Mouse (Mus musculus) CH12.LX (cell line): ENCODE measurements around the gene Frmd4a. TPM values are rescaled to one million over a fixed set of nuclear protein-coding genes. Genes with fewer than 3 reads are reported as not detected.

Source experiments
- DNase-seq: peaks from one replicate; pipeline ENCODE4 v3.0.0-alpha.2; 2013; ENCODE audit errors: extremely low read depth
- H3K27ac ChIP-seq: 2 replicates; pipeline ENCODE4 v1.5.1; 2012; ENCODE audit warnings: low read depth, mild to moderate bottlenecking, control low read depth, moderate library complexity; ENCODE audit not compliant: insufficient read depth
- H3K27me3 ChIP-seq: replicated peaks from 2 replicates; pipeline ENCODE3; 2012; ENCODE audit warnings: inconsistent platforms
- H3K36me3 ChIP-seq, 2 experiments: replicated peaks in 1 of 2; 2 replicates each; pipeline versions ENCODE3 to v1.6.1; 2012; ENCODE audit warnings: inconsistent platforms in 1 of 2, low read length in 1 of 2, mild to moderate bottlenecking in 1 of 2, mixed read lengths in 1 of 2, moderate library complexity in 1 of 2; ENCODE audit not compliant: control insufficient read depth in 1 of 2, insufficient read depth in 1 of 2
- H3K4me1 ChIP-seq, 2 experiments: 2 replicates each; pipeline ENCODE4 v1.6.1; 2012; ENCODE audit warnings: inconsistent platforms in 1 of 2, moderate library complexity in 1 of 2; ENCODE audit not compliant: insufficient read depth in 2 of 2, control insufficient read depth in 1 of 2
- H3K4me2 ChIP-seq: 2 replicates; pipeline ENCODE4 v1.6.1; 2012; ENCODE audit warnings: low read depth, mild to moderate bottlenecking, control low read depth; ENCODE audit not compliant: poor library complexity, insufficient read depth, severe bottlenecking
- H3K4me3 ChIP-seq, 3 experiments: fragments of 150-350 bp in 1 of 3; sonication (generic) in 1 of 3; replicated peaks in 1 of 3; 2 replicates each; pipeline versions ENCODE3 to v1.5.1; 2011 to 2012; ENCODE audit warnings: low read depth in 2 of 3, low read length in 2 of 3, mild to moderate bottlenecking in 2 of 3, moderate library complexity in 2 of 3, control low read depth in 1 of 3, improper control_type of control experiment in 1 of 3, inconsistent platforms in 1 of 3, mixed read lengths in 1 of 3; ENCODE audit not compliant: poor library complexity in 1 of 3
- H3K79me2 ChIP-seq: replicated peaks from 2 replicates; pipeline ENCODE4 v1.6.1; 2012; ENCODE audit warnings: mild to moderate bottlenecking, moderate library complexity; ENCODE audit not compliant: control insufficient read depth, poor library complexity, insufficient read depth, severe bottlenecking; ENCODE audit errors: extremely low read depth
- H3K9ac ChIP-seq: 2 replicates; pipeline ENCODE4 v1.6.1; 2012; ENCODE audit warnings: low read depth, mild to moderate bottlenecking, control low read depth, moderate library complexity; ENCODE audit not compliant: insufficient read depth
- H3K9me3 ChIP-seq: replicated peaks from 2 replicates; pipeline ENCODE3; 2012; ENCODE audit warnings: low read length, inconsistent platforms, mixed read lengths
- CHD1 ChIP-seq: IDR thresholded peaks from 2 replicates; pipeline ENCODE4 v1.6.1; 2012; ENCODE audit warnings: low read depth, low read length, improper control_type of control experiment, inconsistent platforms
- CHD2 ChIP-seq: IDR thresholded peaks from 2 replicates; pipeline ENCODE4 v1.6.1; 2011; ENCODE audit warnings: low read length, improper control_type of control experiment
- ELF1 ChIP-seq: IDR thresholded peaks from 2 replicates; pipeline ENCODE4 v1.6.1; 2014; ENCODE audit warnings: low read depth, mild to moderate bottlenecking, inconsistent platforms, low read length, improper control_type of control experiment
- EP300 ChIP-seq: IDR thresholded peaks from 2 replicates; pipeline ENCODE4 v1.6.1; 2011; ENCODE audit warnings: low read length, improper control_type of control experiment
- ETS1 ChIP-seq: conservative IDR thresholded peaks from 2 replicates; pipeline ENCODE4 v1.6.1; 2012; ENCODE audit warnings: low read depth, mild to moderate bottlenecking, inconsistent platforms, low read length, improper control_type of control experiment, moderate library complexity
- JUN ChIP-seq: IDR thresholded peaks from 2 replicates; pipeline ENCODE4 v1.6.1; 2011; ENCODE audit warnings: low read depth, mild to moderate bottlenecking, low read length, improper control_type of control experiment, moderate library complexity; ENCODE audit not compliant: insufficient read depth
- JUND ChIP-seq: conservative IDR thresholded peaks from 2 replicates; pipeline ENCODE4 v1.6.1; 2011; ENCODE audit warnings: low read depth, low read length, improper control_type of control experiment
- KAT2A ChIP-seq: IDR thresholded peaks from 2 replicates; pipeline ENCODE4 v1.6.1; 2012; ENCODE audit warnings: low read length, improper control_type of control experiment, inconsistent platforms; ENCODE audit not compliant: insufficient replicate concordance
- MAFK ChIP-seq: IDR thresholded peaks from 2 replicates; pipeline ENCODE4 v1.6.1; 2011; ENCODE audit warnings: low read length, improper control_type of control experiment; ENCODE audit not compliant: insufficient replicate concordance
- MAX ChIP-seq: IDR thresholded peaks from 2 replicates; pipeline ENCODE4 v1.6.1; 2011; ENCODE audit warnings: low read length, improper control_type of control experiment
- MAZ ChIP-seq: IDR thresholded peaks from 2 replicates; pipeline ENCODE4 v1.6.1; 2012; ENCODE audit warnings: low read depth, mild to moderate bottlenecking, inconsistent platforms, low read length, improper control_type of control experiment, moderate library complexity
- MEF2A ChIP-seq: IDR thresholded peaks from 2 replicates; pipeline ENCODE4 v1.6.1; 2014; ENCODE audit warnings: low read depth, mild to moderate bottlenecking, inconsistent platforms, low read length, improper control_type of control experiment, borderline replicate concordance
- MXI1 ChIP-seq: IDR thresholded peaks from 2 replicates; pipeline ENCODE4 v1.6.1; 2011; ENCODE audit warnings: mild to moderate bottlenecking, low read depth, low read length, improper control_type of control experiment
- NELFE ChIP-seq: IDR thresholded peaks from 2 replicates; pipeline ENCODE4 v1.6.1; 2011; ENCODE audit warnings: low read depth, low read length, improper control_type of control experiment
- NRF1 ChIP-seq: IDR thresholded peaks from 2 replicates; pipeline ENCODE4 v1.6.1; 2014; ENCODE audit warnings: low read depth, mild to moderate bottlenecking, inconsistent platforms, low read length, improper control_type of control experiment, moderate library complexity
- POLR2AphosphoS2 ChIP-seq: IDR thresholded peaks from 2 replicates; pipeline ENCODE4 v1.6.1; 2011; ENCODE audit warnings: low read depth, low read length, improper control_type of control experiment
- RCOR1 ChIP-seq: conservative IDR thresholded peaks from 2 replicates; pipeline ENCODE4 v1.6.1; 2012; ENCODE audit warnings: low read depth, mild to moderate bottlenecking, inconsistent platforms, low read length, improper control_type of control experiment
- SMC3 ChIP-seq: IDR thresholded peaks from 2 replicates; pipeline ENCODE4 v1.6.1; 2011; ENCODE audit warnings: low read depth, low read length, improper control_type of control experiment
- USF1 ChIP-seq: IDR thresholded peaks from 2 replicates; pipeline ENCODE4 v1.6.1; 2014; ENCODE audit warnings: low read depth, mild to moderate bottlenecking, inconsistent platforms, low read length, improper control_type of control experiment
- ZMIZ1 ChIP-seq: IDR thresholded peaks from 2 replicates; pipeline ENCODE4 v1.6.1; 2012; ENCODE audit warnings: low read depth, mild to moderate bottlenecking, inconsistent platforms, low read length, improper control_type of control experiment
- ZNF384 ChIP-seq: IDR thresholded peaks from 2 replicates; pipeline ENCODE4 v1.6.1; 2012; ENCODE audit warnings: low read depth, low read length, improper control_type of control experiment, inconsistent platforms
- dilution Hi-C: fragments of 300-500 bp; cut with MboI; formaldehyde crosslinking; loops from 2 replicates; pipeline ENCODE4 v1.14.3; 2020; ENCODE audit warnings: low sequenced_read_pairs; ENCODE audit not compliant: extremely low pct_unique_long_range_greater_than_20kb, extremely low pct_ligation_motif_present
- in situ Hi-C: fragments of 300-500 bp; cut with MboI; formaldehyde crosslinking; loops from 3 replicates; pipeline ENCODE4 v1.14.3; 2019; ENCODE audit warnings: low sequenced_read_pairs, low pct_ligation_motif_present, low pct_unique_long_range_greater_than_20kb, mixed read lengths
- polyA plus RNA-seq: library from polyadenylated mRNA; unstranded; fragments of >175 nt; gene quantifications from 2 replicates; pipeline ENCODE4 v1.2.1, GENCODE M21; 2012; ENCODE audit warnings: low read depth; ENCODE audit not compliant: insufficient read length
- total RNA-seq, 2 experiments: library from RNA; depleted of rRNA; stranded (reverse); fragments of 300-350 nt in 1 of 2; fragments of >200 nt in 1 of 2; gene quantifications; 2 replicates each; pipeline ENCODE4 v1.2.3; 2012 to 2014

Frmd4a gene
- total and polyA plus RNA-seq, 3 experiments: 0.13 to 2.0 (median 0.32) TPM

DNA sequence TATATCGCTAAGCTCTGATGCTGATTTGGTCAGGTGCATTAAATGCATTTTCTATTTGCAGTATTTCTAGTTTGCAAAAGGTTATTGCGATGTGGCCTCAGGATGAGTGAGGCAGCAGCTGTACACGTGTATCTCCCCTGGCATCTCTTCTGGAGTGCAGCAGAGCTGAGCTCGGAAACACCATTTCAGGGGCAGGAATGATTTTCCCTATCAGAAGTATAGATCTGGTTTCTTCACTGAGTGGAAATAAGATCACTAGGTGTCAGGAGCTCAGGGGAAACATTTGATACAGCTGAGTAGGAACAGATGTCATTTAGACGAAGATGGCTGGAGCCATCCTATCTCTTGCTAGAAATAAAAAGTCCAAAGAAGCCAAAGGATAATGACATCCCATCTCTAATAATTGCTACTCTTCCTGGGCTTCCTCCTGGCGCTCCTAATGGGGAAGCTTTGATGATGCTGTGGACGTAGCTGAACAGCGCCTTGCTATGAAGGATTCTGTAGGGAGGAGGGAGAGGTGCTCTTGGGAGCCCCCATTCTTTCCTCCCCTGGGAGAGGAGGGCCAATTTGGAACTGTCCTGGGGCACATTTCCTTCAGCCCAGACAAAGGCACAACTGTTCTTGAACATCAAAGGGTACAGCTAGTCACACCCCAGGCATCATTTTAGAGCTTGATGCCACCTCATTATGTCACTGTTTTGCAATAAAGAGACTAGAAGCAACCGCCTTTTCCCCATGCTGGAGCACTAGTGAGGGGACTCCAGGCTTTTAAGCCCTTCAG, 102.4 kb downstream of the Frmd4a start:
- Histone ChIP-seq H3K4me1 (no peaks in the 10 kb centered on the region), H3K4me2 (no peak overlapping the region), H3K27ac (no peak overlapping the region), H3K9ac (no peak overlapping the region), H3K36me3 (no peaks in the 10 kb centered on the region), H3K79me2 (no peaks in the 10 kb centered on the region), H3K4me3 (no peak overlapping the region), H3K9me3 (no peaks in the 10 kb centered on the region), H3K27me3 (no peaks in the 10 kb centered on the region)
- dilution Hi-C loops (no loop called here), in situ Hi-C loops (no loop called here)
- DNase-seq: no peak
- TF ChIP-seq SMC3 (no peak), MAFK (no peak)

GRCm38 (mm10) chr2:4131216-4131615, 113.7 kb downstream of the Frmd4a start:
- dilution Hi-C loops: no loop called here
- no peak overlapping the region for H3K27ac ChIP-seq
- no peaks in the 10 kb centered on the region for H3K79me2 ChIP-seq
- in situ Hi-C loops: no loop called here
- DNase-seq: no peak
- TF ChIP-seq MAFK (no peak), KAT2A (no peak), ZMIZ1 (no peak), USF1 (no peak), ELF1 (no peak), NELFE (no peak)
- no peaks in the 10 kb centered on the region for H3K27me3 ChIP-seq
- H3K36me3 ChIP-seq: no peaks in the 10 kb centered on the region
- no peaks in the 10 kb centered on the region; a peak in 1 of 4 replicates for H3K4me1 ChIP-seq
- H3K4me3 ChIP-seq: no peak overlapping the region
- no peak overlapping the region for H3K4me2 ChIP-seq
- no peak overlapping the region for H3K9ac ChIP-seq
- H3K9me3 ChIP-seq: no peaks in the 10 kb centered on the region

GRCm38 (mm10) chr2:4137493-4137892, 120.0 kb downstream of the Frmd4a start:
- H3K4me3 ChIP-seq: no peak overlapping the region
- in situ Hi-C loops: no loop called here
- peaks cover 0 to 5% of the 10 kb centered on the region in 2 experiments; a peak in 2 of 4 replicates for H3K4me1 ChIP-seq
- no peaks in the 10 kb centered on the region for H3K79me2 ChIP-seq
- TF ChIP-seq MXI1 (no peak), POLR2AphosphoS2 (no peak), MAX (no peak), NRF1 (no peak), MEF2A (no peak), NELFE (no peak), ZMIZ1 (no peak), RCOR1 (no peak), JUND (no peak), ETS1 (no peak), CHD2 (no peak), MAZ (no peak), CHD1 (no peak), ZNF384 (no peak), JUN (no peak), USF1 (no peak), EP300 (no peak)
- TF ChIP-seq, all 38 proteins: peak for 0
- Histone ChIP-seq H3K27me3 (no peaks in the 10 kb centered on the region), H3K9me3 (no peaks in the 10 kb centered on the region), H3K36me3 (no peaks in the 10 kb centered on the region), H3K4me2 (no peak overlapping the region), H3K27ac (no peak overlapping the region), H3K9ac (no peak overlapping the region)
- dilution Hi-C loops: no loop called here
- DNase-seq: no peak
